Mouse (Mus musculus) adrenal gland, adult (tissue): ENCODE measurements around the gene Gpr35.
A peak's percentile ranks its signal among the peaks of the same experiment; 100 is the strongest.

Experiments used
- DNase-seq, 2 experiments: peaks; one replicate each; pipeline ENCODE4 v3.0.0; 2022 to 2023; ENCODE audit warnings: low spot score in 1 of 2; ENCODE audit not compliant: inconsistent age in 2 of 2

Gene Gpr35

DNA sequence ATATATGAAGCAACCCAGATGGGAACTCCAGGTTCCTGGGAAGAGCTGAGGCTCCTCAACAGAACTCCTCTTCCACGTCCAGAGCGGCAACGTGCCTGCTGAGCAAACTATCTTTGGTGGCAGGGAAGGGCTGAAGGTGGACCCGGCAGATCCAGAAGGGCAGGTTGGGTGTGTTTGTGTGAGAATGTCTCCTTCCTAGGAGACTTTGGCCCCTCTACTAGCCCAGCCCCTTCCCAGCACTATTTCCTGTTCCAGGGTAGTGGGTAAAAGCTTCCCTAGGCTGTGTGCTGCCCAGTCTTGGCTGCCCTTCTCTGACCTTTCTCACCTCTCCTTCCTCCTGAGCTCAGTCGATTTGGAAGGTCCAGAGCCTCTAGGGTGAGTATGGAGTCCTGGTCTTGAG, at the start of gene Gpr35:
Gpr35 (plus strand) TSS at position 259 of the 400 bp plus-strand sequence.
- DNase-seq: no peak

DNA sequence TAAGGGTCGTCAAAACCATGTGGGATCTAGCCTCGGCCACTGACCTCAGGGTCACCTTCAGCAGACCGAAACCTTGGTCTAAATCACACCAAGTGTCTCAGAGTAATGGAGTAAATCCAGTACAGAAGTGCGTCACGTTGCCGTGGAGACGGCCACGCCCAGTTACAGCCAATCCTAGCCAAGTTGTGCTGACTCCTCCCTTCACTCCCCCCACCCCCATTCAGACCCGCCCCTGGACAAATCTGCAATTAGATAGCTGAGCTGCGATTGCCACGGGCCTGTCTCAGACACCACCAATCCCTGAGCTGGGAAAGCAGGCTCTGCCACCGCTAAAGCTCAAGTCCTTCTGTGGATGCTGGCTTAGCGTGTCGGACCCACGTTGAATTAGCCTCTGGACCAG, 47.9 kb upstream of the Gpr35 start, which contains the start of gene Ankmy1:
Ankmy1 (minus strand) TSS at position 121 of the 400 bp plus-strand sequence.
- peak; percentile 73 to 85 for DNase-seq

DNA sequence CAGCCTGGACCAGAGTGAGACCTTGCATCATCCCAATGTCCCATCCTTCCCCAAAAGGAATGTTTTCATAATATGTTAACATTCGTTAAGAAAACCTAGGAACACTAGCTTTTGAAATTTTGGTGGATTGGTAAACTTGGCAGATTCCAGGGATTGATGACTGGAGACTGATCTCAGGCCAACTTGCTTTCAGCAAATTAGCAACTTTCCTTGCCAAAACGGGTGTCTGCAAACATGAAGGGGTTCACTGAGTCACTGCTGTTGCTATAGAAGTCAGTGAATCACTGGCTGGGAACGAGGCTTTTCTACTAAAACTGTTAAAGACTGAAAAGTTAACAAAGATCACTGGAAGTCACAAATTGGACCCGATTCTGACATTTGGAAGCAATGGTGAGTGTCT, 47.0 kb upstream of the Gpr35 start:
- DNase-seq: peak; percentile 28 to 82

DNA sequence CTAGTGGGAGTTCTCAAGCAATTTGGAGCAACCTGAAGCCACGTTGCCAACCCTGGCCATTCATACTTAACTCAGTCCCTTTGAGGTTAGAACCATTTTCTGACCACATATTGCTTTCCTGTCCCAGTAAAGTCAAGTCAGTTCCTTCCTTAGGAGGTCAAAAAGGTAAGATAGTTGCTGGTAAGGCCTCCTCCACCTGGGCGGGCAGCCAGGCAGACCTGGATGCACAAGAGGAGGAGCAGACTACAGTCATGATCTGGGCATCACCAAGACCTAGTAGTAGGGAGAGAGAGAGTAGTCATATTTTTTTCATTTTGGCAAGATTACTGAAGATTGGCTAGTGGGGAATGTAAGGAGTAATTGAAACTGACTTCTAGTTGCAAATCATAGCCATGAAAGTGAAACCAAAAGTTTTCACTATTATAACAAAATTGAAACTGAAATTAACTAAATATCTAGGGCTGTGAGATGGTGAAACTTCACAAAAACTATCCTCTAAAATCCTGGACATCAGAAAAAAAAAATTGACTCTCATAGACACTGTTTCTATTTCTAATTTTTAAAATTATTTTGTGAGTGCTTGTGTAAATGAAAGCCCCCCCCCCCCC, 44.9 kb upstream of the Gpr35 start:
- peak; percentile 38 to 48 for DNase-seq

DNA sequence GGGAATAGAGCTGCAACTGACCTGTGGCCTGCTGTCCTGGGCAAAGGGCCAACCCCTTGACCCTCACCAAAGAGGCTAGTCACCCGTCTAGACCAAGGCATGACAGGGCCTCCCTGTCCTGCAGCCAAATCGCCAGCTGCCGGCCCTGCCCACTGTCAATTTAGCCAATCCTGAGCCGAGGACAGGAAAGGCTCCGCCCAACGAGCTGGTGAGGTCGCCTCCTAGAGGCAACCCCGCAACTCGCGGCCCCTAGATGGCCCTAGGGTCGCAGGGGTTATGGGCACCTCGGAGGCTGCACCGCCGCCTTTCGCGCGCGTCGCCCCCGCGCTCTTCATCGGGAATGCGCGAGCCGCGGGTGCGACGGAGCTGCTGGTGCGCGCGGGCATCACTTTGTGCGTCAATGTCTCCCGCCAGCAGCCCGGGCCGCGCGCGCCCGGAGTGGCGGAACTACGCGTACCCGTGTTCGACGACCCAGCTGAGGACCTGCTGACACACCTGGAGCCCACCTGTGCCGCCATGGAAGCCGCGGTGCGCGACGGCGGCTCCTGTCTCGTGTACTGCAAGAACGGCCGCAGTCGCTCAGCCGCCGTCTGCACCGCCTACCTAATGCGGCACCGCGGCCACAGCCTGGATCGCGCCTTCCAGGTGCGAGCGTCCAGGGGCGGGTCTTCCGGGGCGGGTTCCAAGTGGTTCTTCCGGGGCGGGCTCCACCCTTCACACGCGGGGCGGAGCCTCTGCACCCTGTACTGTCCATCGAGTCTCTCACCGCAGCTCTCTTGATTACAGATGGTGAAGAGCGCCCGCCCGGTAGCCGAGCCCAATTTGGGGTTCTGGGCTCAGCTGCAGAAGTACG, 43.7 kb upstream of the Gpr35 start, which contains the start of gene Dusp28:
Dusp28 (plus strand) TSS at position 203 of the 853 bp plus-strand sequence.
- peak; percentile 96 to 97 for DNase-seq

DNA sequence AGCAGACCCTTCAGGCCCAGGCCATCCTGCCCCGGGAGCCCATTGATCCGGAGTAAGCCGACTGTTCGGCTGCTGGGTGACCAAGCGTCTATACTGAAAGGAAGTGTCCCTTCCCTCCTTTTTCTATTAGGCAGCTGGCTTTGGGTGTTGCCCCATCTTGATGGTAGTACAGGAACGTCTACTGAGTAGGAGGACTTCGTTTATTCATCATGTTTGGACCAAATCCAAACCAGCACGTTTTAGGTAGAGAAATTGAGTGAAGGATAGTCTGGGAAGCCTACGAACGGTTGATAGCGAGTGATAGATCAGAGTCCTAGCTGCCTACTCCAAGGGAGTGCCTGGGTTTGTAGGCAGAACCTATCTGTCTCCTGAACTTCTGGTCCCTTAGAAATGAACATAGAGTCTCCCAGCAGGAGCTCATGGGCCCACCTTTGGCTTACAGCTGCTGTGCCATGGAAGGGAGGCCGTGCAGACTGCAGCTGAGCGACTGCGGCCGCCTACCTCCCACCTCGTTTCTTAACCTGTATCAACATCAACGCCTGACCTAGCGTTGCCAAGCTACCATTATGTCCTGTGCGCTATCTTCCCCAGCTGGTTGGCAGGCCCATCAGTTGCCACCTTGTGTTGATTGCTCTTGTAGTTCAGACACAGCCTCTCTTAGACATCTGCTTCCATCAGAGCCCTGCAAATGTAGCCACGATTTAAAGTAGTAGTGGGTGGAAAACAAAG, 42.9 kb upstream of the Gpr35 start:
- peak; percentile 19 to 43 for DNase-seq

DNA sequence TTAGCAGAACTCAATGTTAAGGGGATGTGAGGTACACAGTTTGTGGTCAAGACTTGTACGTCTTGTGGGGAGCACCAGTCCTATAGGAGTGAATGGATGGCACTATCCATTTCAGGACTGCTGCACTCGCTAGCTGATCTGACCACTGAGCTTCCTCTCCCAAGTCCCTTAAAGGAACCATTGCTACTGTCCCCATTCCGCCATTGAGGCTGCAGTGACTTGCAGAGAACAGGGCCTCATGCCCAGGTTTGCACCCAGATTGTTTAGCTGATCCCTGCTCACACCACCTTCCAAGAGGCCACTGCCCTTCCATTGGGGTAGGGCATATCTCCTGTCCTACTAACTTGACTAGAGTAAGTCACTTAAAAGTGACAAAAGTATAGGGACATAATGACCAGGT, 42.0 kb upstream of the Gpr35 start:
- DNase-seq: peak in 1 of 2 experiments; percentile 38

DNA sequence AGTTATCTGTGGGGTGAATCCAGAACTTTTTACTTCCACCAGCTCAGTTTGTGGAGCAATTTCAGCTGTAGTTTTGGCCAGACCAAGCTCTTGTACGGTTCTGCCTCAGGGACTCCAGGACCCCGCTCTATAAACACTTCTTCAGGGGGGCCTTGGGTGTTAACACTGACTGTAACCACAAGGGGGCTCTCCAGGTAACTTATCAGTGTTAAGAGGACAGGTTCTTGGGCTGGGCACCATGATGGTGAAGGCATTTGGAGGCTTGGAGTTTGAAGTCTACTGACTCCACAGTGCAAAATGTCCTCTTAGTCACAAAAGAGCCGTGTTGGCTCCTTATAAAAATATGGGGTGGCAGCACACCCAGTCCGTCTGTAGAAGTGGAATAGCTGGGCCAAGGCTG, 41.6 kb upstream of the Gpr35 start:
- peak in 1 of 2 experiments; percentile 58 for DNase-seq

DNA sequence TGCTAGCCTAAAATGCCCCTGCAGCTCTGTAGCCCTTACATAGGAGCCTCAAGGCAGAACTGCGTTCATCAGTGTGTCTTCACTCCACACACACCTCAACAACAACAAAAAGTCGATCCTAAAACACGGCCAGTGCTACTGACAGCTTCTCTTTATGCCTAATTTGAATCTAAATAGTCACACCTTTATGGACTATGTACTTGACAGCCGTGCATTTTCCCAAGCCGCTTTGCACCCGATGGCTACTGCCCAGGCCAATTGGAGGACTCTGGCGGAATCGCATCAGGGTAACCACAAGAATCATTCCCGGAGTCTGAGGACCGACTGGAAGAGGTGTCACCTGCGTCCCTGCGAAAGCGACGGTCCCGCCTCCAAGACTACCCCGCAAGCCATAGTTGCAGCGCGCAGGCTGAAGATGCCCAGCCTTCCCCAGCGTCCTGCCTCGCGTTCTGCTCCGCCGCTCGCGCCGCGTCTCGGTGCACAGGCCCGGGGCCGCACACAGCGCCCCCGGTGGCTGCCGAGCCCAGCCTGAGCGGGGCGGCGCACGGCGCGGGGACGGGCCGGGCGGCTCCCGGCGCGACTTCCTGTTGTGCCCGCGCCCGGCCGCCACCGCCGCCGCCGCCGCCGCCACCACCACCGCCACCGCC, 40.3 kb upstream of the Gpr35 start, which contains the start of gene Rnpepl1:
Rnpepl1 (plus strand) TSS at position 545 of the 647 bp plus-strand sequence.
- peak; percentile 85 to 92 for DNase-seq

DNA sequence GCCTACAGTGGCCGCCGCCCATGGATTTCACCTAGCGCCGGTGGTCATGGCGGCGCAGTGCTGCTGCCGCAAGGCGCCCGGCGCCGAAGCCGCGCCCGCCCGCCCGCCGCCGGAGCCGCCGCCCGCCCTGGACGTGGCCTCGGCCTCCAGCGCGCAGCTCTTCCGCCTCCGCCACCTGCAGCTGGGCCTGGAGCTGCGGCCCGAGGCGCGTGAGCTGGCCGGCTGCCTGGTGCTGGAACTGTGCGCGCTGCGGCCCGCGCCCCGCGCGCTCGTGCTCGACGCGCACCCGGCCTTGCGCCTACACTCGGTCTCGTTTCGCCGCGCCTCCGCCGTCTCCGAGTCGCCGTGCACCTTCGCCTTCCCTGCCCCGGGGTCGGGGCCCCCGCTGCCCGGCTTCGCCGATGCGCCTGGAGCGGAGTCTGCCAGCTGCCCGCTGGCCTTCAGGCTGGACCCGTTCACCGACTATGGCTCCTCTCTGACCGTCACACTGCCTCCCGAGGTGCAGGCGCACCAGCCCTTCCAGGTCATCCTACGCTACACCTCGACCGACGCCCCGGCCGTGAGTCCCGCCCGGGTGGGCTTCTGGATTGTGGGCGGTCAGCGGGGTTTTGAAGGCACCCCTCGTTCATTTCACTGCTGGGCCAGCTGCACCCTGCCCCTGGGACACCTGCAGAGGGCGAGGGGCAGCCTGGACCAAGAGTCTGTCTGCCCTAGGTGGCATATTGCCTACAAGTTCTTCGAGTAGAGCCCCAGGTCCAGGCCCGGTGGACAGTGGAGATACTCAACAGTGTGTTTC, 39.5 kb upstream of the Gpr35 start:
- DNase-seq: peak; percentile 76 to 90

DNA sequence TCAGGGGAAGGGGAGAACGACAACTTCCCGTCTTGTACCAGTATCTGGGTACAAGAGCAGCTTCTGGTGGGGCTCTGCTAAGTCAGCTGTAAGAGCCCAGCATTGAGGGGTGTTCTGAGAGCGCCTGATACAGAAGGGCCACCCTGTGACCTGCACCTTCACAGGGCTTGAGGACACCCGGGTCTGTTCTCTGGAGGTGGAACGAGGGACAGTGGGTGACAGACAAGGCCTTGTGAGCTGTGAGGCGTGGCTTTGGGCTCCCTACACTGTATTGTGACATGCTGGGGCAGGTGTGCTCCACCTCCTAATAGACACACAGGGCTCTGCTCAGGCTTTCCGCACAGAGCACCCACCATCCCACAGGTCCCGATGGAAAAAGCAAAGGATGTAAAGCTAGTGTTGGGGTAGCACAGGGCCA, 38.9 kb upstream of the Gpr35 start:
- peak; percentile 27 to 62 for DNase-seq

DNA sequence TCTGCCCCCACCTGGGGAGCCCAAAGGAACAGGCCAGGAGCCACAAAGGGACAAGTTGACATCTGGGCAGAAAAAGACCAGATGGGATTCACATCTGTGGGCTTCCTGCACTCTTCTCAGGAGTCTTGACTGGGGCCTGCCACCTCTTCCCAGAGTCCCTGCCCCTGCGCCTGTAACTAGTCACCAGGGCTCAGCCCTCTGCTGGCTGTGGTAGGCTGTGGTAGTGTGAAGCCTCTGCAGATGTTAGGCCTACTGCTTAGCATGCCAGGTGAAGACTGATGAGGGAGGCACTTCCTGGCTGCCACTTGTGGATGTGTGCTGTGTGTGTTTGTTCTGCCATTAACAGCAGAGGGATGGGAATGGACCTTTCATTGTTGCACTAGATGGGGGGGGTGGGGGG, 38.4 kb upstream of the Gpr35 start:
- DNase-seq: peak in 1 of 2 experiments; percentile 12

DNA sequence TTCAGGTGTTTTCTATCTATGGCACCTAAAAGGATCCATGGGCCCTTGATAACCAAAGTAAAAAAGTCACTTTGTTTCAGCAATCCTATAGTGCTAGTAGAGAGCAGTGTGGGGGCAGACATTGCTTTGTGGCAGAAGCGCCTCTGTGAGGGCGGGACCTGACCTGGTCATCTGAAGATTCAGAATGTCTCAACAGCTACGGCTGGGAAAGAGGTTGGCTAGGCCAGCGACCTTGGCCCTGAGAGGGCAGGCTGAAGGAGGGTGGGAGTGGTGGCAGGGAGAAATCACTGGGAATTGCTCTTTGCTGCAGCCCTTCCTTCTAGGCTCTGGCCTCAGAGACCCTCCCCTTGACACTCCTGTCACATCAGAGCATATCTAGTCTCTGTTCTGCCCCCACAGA, 36.4 kb upstream of the Gpr35 start:
- peak; percentile 17 to 57 for DNase-seq

DNA sequence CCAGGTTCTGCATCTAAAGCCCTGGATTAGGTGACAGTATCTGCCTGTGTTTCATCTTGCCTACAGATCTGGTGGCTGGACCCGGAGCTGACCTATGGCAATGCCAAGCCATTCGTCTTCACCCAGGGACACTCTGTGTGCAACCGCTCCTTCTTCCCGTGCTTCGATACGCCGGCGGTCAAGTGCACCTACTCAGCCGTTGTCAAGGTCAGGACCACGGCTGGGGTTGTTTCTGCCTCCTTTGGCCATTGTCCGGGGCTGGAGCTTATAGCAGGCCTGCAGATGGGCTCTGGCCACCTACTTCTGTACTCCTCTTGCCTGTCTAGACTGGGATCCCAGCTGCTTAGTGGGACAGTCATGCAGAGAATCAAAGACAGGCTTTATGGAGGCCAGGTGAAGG, 35.7 kb upstream of the Gpr35 start:
- peak; percentile 31 to 59 for DNase-seq

DNA sequence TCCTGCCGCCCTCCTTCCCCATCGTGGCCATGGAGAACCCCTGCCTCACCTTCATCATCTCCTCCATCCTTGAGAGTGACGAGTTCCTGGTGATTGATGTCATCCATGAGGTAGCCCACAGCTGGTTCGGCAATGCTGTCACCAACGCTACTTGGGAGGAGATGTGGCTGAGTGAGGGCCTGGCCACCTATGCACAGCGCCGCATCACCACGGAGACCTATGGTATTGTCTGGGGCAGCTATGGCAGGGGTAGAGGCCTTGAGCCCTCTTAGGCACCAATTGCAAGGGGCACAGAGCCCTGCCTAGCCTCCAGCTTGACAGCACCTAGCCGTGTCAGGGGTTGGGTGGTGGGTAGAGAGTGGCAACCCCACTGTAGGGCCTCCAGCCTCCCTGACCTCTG, 33.9 kb upstream of the Gpr35 start:
- DNase-seq: no peak

DNA sequence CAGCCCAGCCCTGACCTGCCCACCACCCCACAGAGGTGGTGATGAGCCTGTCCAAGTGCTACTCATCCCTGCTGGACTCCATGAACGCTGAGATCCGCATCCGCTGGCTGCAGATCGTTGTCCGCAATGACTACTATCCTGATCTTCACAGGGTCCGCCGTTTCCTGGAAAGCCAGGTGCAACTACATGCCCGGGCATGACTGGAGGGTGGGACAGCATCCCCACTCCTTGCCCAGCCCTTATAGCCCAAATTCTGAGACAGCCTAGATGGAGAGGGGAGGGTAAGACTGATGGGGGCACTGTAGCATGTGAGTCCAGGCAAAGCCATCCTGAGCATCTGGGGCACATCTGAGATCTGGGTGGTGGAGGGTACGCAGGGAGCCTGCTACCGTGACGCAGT, 31.5 kb upstream of the Gpr35 start:
- DNase-seq: no peak

DNA sequence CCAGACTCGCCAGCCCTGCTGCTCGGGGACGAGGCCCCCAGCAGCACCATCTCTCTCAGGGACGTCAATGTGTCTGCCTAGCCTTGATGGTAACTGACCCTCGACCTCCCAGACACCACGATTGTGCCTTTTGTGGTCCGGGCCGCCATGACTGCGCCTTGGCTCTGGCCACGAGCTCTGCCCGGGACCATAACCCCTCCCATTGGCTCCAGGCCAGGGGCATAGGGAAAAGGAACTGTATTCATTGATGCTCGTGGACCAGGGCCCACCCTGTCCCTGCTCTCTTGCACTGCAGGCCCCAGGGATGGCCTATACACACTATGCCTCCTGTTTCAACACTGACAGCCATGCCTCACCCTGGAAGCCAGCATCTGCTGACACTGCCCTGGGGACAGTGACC, 30.9 kb upstream of the Gpr35 start:
- no peak for DNase-seq

DNA sequence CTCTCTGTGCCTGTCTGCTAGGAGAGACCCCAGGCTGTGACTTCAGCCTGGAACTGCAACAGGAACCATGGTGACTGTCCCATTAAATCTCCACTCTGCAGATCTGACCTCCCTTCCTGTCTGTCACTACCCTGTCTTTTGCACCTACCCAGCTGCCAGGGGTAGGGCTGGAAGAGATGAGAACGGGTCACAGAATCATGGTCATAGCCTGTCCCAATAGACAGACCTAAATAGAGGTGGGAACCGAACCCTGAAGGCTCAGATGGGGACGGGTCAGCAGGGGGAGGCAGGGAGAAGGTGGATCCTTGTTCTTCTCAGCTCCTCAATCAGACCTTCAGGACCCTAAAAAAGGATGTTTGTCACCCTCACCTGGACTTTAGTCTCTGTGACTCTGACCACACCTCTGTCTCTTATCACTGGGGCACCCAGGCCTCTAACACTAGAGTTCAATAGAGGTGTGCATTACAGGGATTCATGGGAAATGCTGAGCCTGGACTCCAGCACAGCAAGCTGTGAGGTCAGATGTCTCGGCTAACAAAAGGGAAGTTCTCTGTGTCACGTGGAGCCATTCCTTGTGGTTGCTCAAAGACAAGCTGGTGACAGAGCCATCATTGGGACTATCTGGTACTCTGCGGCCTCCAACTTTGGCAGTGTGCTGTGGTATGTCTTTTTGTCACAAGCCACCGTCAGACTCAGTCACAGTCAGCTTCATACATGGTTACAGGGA, 30.0 kb upstream of the Gpr35 start:
- DNase-seq: peak in 1 of 2 experiments; percentile 41

DNA sequence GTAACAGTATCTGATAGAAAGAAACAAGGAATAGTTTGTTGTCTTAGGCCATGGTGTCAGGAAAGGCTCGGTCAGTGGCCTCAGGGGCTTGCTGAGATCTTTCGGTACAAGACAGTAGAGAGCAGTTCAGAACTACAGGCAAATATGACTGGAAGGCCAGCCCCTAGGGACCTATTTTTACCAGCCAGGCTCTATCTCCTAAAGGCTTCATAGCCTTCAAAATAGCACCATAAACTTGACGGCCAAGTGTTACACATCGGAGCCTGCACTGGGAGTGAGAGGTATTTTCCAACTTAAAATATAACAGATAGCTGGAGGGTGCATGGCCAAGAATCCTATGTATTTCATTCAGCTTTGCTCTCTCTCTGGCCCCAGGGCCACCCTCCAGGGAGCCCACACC, 29.2 kb upstream of the Gpr35 start:
- no peak for DNase-seq
